Mouse (Mus musculus): ENCODE measurements at regions not wholly inside any gene's neighbourhood (a gene's known extent, or its start where the extent isn't known, plus 50 kb on each side); places are given as distances from the start of the nearest gene placed in this dataset.

DNA sequence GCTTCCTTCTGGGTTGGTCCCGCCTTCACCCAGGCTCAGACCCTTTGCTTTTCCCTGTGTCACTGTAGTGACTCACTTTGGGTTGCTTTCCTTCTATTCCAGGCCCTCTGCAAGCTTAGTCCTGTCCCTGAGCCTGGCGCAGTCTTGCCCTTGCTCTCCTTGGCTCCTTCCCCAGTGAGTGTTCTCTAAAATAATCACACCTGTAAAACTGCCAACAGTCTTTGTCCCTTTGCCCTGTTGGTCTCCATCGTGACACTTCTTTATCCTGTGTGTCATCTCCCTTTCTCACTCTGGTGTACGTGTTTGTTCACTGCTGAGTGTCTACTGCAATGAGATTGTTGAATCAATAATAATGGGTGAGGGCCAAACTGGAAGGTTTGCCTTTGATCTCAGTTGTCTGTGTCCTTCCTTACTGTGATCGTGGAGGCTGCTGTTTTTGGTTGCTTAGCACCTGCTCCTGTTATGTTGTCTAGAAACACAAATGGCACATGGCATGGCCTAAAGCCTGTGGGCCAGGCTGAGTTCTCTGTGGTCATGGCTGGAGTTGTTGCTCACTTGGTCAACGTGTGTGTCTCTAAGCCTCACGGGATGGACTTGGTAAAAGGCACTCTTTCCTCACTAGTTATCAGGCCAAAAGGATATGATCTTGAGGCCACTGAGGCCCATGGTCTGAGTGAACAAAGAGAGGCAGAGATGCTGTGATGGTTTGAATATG lies 77.8 kb upstream of the Slc25a36 start:
- H3K4me2 ChIP-seq (ENCODE audit: low read depth, low read length), result no peak overlapping the region
- 61% methylated on average over 7 of the region's 7 CpGs for WGBS (ENCODE audit: insufficient replicate concordance)
- no peaks in the 10 kb centered on the region for H3K36me3 ChIP-seq (replicated peaks; ENCODE audit: insufficient read depth, low read length)
- H3K27ac ChIP-seq (ENCODE audit: low read depth), result no peak overlapping the region
- ATAC-seq (peak; percentile 67), DNase-seq (no peak)
- no peaks in the 10 kb centered on the region for H3K9me3 ChIP-seq (ENCODE audit: low read length)
- H3K4me1 ChIP-seq (ENCODE audit: insufficient read depth), result no peaks in the 10 kb centered on the region
- H3K9ac ChIP-seq (replicated peaks), result no peak overlapping the region
- 0 out of 2 replicates have a peak, but pooled peaks cover 3% of the 10 kb centered on the region for H3K27me3 ChIP-seq (ENCODE audit: insufficient read depth, low read length)
- H3K4me3 ChIP-seq (ENCODE audit: low read depth, low read length), result no peak overlapping the region
- TF ChIP-seq CTCF (IDR thresholded peaks at IDR 0.05; ENCODE audit: low read depth) (no peak), EP300 (IDR thresholded peaks at IDR 0.05; ENCODE audit: low read depth) (no peak)

DNA sequence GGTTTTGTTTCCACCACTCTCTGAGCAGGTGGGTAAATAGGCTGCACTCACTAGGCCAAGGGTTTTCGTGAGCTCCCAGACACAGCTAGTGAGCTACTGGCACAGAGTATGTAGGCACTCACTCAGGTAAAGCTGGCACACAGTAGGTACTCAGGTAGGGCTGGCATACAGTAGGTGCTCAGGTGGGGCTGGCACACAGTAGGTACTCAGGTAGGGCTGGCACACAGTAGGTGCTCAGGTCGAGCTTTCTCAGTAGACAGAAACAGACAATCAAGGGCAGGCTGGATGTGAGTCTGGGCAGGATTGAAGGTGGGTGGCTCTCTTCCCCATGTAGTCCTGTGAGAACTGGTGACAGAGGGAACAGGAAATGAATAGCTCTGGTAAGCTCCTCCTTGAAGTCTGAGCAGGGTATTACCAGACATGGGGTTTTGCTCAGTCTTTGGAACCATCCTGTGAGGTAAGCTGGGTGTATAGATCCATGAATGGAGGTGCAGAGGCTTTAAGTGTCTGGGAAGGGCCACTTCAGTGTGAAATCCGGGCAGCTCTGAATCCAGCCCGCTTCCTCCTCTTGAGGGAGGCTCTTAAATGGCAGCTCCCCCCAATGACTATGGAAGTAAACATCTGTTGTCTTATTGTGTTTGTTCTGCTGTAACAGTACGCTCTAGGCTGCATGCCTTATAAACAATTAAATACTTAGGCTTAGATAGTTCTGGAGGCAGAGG lies 62.4 kb upstream of the Slc25a36 start:
- H3K4me3 ChIP-seq (ENCODE audit: low read depth, low read length), result no peak overlapping the region
- ATAC-seq (no peak), DNase-seq (no peak)
- WGBS (ENCODE audit: insufficient replicate concordance), result 68% methylated on average over 5 of the region's 5 CpGs
- no peaks in the 10 kb centered on the region for H3K36me3 ChIP-seq (replicated peaks; ENCODE audit: insufficient read depth, low read length)
- H3K27me3 ChIP-seq (ENCODE audit: insufficient read depth, low read length), result peaks cover 8% of the 10 kb centered on the region; the same call in 1 of the 2 replicates
- TF ChIP-seq EP300 (IDR thresholded peaks at IDR 0.05; ENCODE audit: low read depth) (no peak), CTCF (IDR thresholded peaks at IDR 0.05; ENCODE audit: low read depth) (no peak)
- H3K9me3 ChIP-seq (ENCODE audit: low read length), result no peaks in the 10 kb centered on the region
- H3K27ac ChIP-seq (ENCODE audit: low read depth), result no peak overlapping the region
- no peaks in the 10 kb centered on the region for H3K4me1 ChIP-seq (ENCODE audit: insufficient read depth)
- no peak overlapping the region for H3K9ac ChIP-seq (replicated peaks)
- H3K4me2 ChIP-seq (ENCODE audit: low read depth, low read length), result no peak overlapping the region

DNA sequence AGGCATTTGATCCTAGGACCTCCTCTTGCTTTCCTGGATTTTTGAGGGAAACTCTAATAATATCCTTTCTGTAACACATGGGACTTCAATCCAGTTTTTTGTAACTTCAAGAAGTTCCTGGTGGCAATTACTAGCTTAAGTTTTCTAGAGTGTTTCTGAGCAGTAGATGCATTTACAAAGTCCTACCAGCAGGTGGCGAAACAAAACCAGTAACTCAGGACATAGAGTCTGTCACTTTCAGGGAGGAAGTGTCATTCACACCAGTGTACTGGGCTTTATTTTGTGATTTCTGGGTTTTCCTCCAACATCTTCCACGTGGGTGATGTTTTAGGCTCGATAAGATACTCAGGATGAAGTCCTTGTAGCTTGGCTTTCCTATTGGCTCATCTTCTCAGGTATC lies 61.1 kb upstream of the Slc25a36 start:
- Histone ChIP-seq H3K36me3 (replicated peaks; ENCODE audit: insufficient read depth, low read length) (no peaks in the 10 kb centered on the region), H3K27me3 (ENCODE audit: insufficient read depth, low read length) (peaks cover 11% of the 10 kb centered on the region; the same call in 1 of the 2 replicates), H3K4me2 (ENCODE audit: low read depth, low read length) (no peak overlapping the region), H3K9ac (replicated peaks) (no peak overlapping the region), H3K4me1 (ENCODE audit: insufficient read depth) (no peaks in the 10 kb centered on the region), H3K27ac (ENCODE audit: low read depth) (no peak overlapping the region), H3K4me3 (ENCODE audit: low read depth, low read length) (no peak overlapping the region), H3K9me3 (ENCODE audit: low read length) (no peaks in the 10 kb centered on the region)
- ATAC-seq (no peak), DNase-seq (peak; percentile 26)
- TF ChIP-seq EP300 (IDR thresholded peaks at IDR 0.05; ENCODE audit: low read depth) (no peak), CTCF (IDR thresholded peaks at IDR 0.05; ENCODE audit: low read depth) (peak; percentile 73)
- WGBS (ENCODE audit: insufficient replicate concordance), result 1% methylated on average over 3 of the region's 3 CpGs

DNA sequence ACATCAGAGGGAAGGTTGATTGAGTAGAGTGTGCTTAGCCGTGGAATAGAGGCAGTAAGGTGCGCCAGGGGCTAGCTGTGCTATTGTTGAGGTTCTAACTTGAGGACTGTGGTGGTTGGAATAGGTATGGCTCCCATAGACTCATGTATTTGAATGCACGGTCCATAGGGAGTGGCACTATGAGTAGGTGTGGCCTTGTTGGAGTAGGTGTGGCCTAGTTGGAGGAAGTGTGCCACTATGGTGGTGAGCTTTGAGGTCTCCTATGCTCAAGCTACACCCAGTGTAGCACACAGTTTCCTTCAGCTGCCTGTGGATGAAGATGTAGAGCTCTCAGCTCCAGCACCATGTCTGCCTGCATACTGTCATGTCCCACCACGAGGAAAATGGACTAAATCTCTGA lies 60.5 kb upstream of the Slc25a36 start:
- DNase-seq, result no peak
- H3K36me3 ChIP-seq (replicated peaks; ENCODE audit: insufficient read depth, low read length), result no peaks in the 10 kb centered on the region
- TF ChIP-seq EP300 (IDR thresholded peaks at IDR 0.05; ENCODE audit: low read depth) (no peak), CTCF (IDR thresholded peaks at IDR 0.05; ENCODE audit: low read depth) (no peak)
- ATAC-seq, result no peak
- no peak overlapping the region for H3K4me2 ChIP-seq (ENCODE audit: low read depth, low read length)
- H3K27me3 ChIP-seq (ENCODE audit: insufficient read depth, low read length), result peaks cover 11% of the 10 kb centered on the region; the same call in 1 of the 2 replicates
- WGBS (ENCODE audit: insufficient replicate concordance), result 87% methylated on average over 4 of the region's 4 CpGs
- H3K9ac ChIP-seq (replicated peaks), result no peak overlapping the region
- H3K4me1 ChIP-seq (ENCODE audit: insufficient read depth), result no peaks in the 10 kb centered on the region
- H3K9me3 ChIP-seq (ENCODE audit: low read length), result no peaks in the 10 kb centered on the region
- H3K4me3 ChIP-seq (ENCODE audit: low read depth, low read length), result no peak overlapping the region
- no peak overlapping the region for H3K27ac ChIP-seq (ENCODE audit: low read depth)

DNA sequence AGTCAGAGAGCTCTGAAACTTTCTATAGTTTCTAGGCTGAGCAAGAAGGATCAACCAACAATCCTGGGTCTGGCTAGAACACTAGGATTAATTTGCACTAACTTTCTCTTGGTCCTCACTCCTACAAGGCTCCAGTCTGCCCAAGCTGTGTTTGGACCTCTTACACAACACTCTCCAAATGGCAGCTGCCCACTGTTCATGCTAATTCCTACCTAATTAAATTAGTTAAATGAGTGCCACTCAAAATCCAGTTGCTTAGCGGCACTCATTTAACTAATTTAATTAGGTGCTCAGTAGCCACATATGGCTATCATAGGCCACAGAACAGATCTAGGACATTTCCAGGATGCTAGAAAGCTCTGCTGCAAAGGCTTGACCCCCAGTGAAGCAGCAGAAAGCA lies 59.9 kb upstream of the Slc25a36 start:
- DNase-seq, result no peak
- TF ChIP-seq CTCF (IDR thresholded peaks at IDR 0.05; ENCODE audit: low read depth) (no peak), EP300 (IDR thresholded peaks at IDR 0.05; ENCODE audit: low read depth) (no peak)

DNA sequence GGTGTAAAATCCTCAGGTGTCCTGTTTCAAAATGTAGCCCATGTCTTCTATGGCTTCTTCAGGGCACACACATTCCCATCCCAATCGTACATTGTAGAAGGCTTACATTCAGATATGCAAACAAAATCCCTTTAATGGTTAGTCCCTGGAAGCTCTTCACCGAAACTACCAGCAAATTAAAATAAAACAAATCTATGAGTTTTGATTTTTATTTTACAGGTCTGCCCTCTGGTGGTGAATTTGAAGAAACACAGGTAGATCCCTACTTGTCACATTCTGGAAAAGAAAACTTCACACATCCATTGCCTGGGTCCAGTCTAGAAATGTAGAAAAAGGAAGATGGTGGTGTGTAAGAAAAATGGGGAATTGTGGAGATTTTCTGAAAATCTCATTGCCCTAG lies 51.5 kb upstream of the Slc25a36 start:
- DNase-seq (no peak), ATAC-seq (no peak)
- TF ChIP-seq CTCF (IDR thresholded peaks at IDR 0.05; ENCODE audit: low read depth) (peak; percentile 51), EP300 (IDR thresholded peaks at IDR 0.05; ENCODE audit: low read depth) (no peak)
- WGBS (ENCODE audit: insufficient replicate concordance), result 31% methylated on average over 2 of the region's 2 CpGs
- Histone ChIP-seq H3K9ac (replicated peaks) (no peak overlapping the region), H3K9me3 (ENCODE audit: low read length) (no peaks in the 10 kb centered on the region), H3K27ac (ENCODE audit: low read depth) (no peak overlapping the region), H3K4me3 (ENCODE audit: low read depth, low read length) (no peak overlapping the region), H3K4me1 (ENCODE audit: insufficient read depth) (no peaks in the 10 kb centered on the region), H3K27me3 (ENCODE audit: insufficient read depth, low read length) (peaks cover 42% of the 10 kb centered on the region), H3K36me3 (replicated peaks; ENCODE audit: insufficient read depth, low read length) (no peaks in the 10 kb centered on the region), H3K4me2 (ENCODE audit: low read depth, low read length) (no peak overlapping the region)

More for the DNA sequence above, 59.9 kb upstream of the Slc25a36 start:
- ATAC-seq, result no peak
- no peaks in the 10 kb centered on the region for H3K36me3 ChIP-seq (replicated peaks; ENCODE audit: insufficient read depth, low read length)
- H3K9me3 ChIP-seq (ENCODE audit: low read length), result no peaks in the 10 kb centered on the region
- peaks cover 11% of the 10 kb centered on the region for H3K27me3 ChIP-seq (ENCODE audit: insufficient read depth, low read length)
- H3K27ac ChIP-seq (ENCODE audit: low read depth), result no peak overlapping the region
- H3K4me3 ChIP-seq (ENCODE audit: low read depth, low read length), result no peak overlapping the region
- WGBS (ENCODE audit: insufficient replicate concordance), result 85% methylated on average over 1 of the region's 1 CpGs
- H3K4me2 ChIP-seq (ENCODE audit: low read depth, low read length), result no peak overlapping the region
- H3K9ac ChIP-seq (replicated peaks), result no peak overlapping the region
- no peaks in the 10 kb centered on the region for H3K4me1 ChIP-seq (ENCODE audit: insufficient read depth)
